Mouse (Mus musculus): Measurements from ENCODE around the gene Srsf1. TPM values are rescaled to one million over a fixed set of nuclear protein-coding genes. Genes with fewer than 3 reads are reported as not detected.

The Srsf1 gene
- polyA plus RNA-seq, 1 experiment from 2014 or later, result 185 TPM

GRCm38 (mm10) chr11:88073343-88073875 lies 26.2 kb downstream of the Srsf1 start:
- 68% methylated on average over 14 of the region's 14 CpGs for WGBS
- Histone ChIP-seq H3K36me3 (ENCODE audit: control insufficient read depth, insufficient read depth) (peaks cover 23% of the 10 kb centered on the region), H3K4me1 (ENCODE audit: control insufficient read depth, insufficient read depth, low read length) (peaks cover 32% of the 10 kb centered on the region)

GRCm38 (mm10) chr11:88075701-88076100 lies 28.5 kb downstream of the Srsf1 start:
- WGBS, result 81% methylated on average over 1 of the region's 1 CpGs
- Histone ChIP-seq H3K9me3 (replicated peaks; ENCODE audit: control insufficient read depth, low read length) (no peaks in the 10 kb centered on the region), H3K4me1 (ENCODE audit: control insufficient read depth, insufficient read depth, low read length) (peaks cover 23% of the 10 kb centered on the region), H3K4me3 (ENCODE audit: low read length) (no peak overlapping the region), H3K36me3 (ENCODE audit: control insufficient read depth, insufficient read depth) (peaks cover 43% of the 10 kb centered on the region), H3K27ac (ENCODE audit: low read length) (no peak overlapping the region), H3K9ac (ENCODE audit: low read length) (no peak overlapping the region), H3K27me3 (ENCODE audit: control insufficient read depth, insufficient read depth, low read length) (no peaks in the 10 kb centered on the region), H3K4me2 (ENCODE audit: low read depth, low read length) (no peak overlapping the region)
- ATAC-seq (replicated peaks; ENCODE audit: extremely low read depth, insufficient read depth, low FRiP score), result no peak

More at GRCm38 (mm10) chr11:88073343-88073875, 26.2 kb downstream of the Srsf1 start:
- no peak overlapping the region for H3K4me3 ChIP-seq (ENCODE audit: low read length)
- H3K9me3 ChIP-seq (replicated peaks; ENCODE audit: control insufficient read depth, low read length), result no peaks in the 10 kb centered on the region
- H3K27me3 ChIP-seq (ENCODE audit: control insufficient read depth, insufficient read depth, low read length), result no peaks in the 10 kb centered on the region
- ATAC-seq (replicated peaks; ENCODE audit: extremely low read depth, insufficient read depth, low FRiP score), result no peak
- H3K4me2 ChIP-seq (ENCODE audit: low read depth, low read length), result no peak overlapping the region
- no peak overlapping the region for H3K27ac ChIP-seq (ENCODE audit: low read length)
- H3K9ac ChIP-seq (ENCODE audit: low read length), result no peak overlapping the region

GRCm38 (mm10) chr11:88076394-88076793 lies 29.2 kb downstream of the Srsf1 start:
- peaks cover 16% of the 10 kb centered on the region for H3K4me1 ChIP-seq (ENCODE audit: control insufficient read depth, insufficient read depth, low read length)
- ATAC-seq (replicated peaks; ENCODE audit: extremely low read depth, insufficient read depth, low FRiP score), result no peak
- 44% methylated on average over 1 of the region's 1 CpGs for WGBS
- no peaks in the 10 kb centered on the region for H3K9me3 ChIP-seq (replicated peaks; ENCODE audit: control insufficient read depth, low read length)
- H3K9ac ChIP-seq (ENCODE audit: low read length), result no peak overlapping the region
- H3K27ac ChIP-seq (ENCODE audit: low read length), result no peak overlapping the region
- H3K4me3 ChIP-seq (ENCODE audit: low read length), result no peak overlapping the region
- peaks cover 50% of the 10 kb centered on the region for H3K36me3 ChIP-seq (ENCODE audit: control insufficient read depth, insufficient read depth)
- no peak overlapping the region for H3K4me2 ChIP-seq (ENCODE audit: low read depth, low read length)
- no peaks in the 10 kb centered on the region for H3K27me3 ChIP-seq (ENCODE audit: control insufficient read depth, insufficient read depth, low read length)

GRCm38 (mm10) chr11:88083699-88084098 lies 36.5 kb downstream of the Srsf1 start:
- WGBS, result 63% methylated on average over 6 of the region's 6 CpGs
- Histone ChIP-seq H3K4me2 (ENCODE audit: low read depth, low read length) (no peak overlapping the region), H3K4me1 (ENCODE audit: control insufficient read depth, insufficient read depth, low read length) (peaks cover 11% of the 10 kb centered on the region; the same call in 1 of the 2 replicates), H3K27ac (ENCODE audit: low read length) (no peak overlapping the region), H3K9me3 (replicated peaks; ENCODE audit: control insufficient read depth, low read length) (no peaks in the 10 kb centered on the region), H3K4me3 (ENCODE audit: low read length) (no peak overlapping the region), H3K27me3 (ENCODE audit: control insufficient read depth, insufficient read depth, low read length) (no peaks in the 10 kb centered on the region), H3K36me3 (ENCODE audit: control insufficient read depth, insufficient read depth) (peaks cover 37% of the 10 kb centered on the region), H3K9ac (ENCODE audit: low read length) (no peak overlapping the region)
- no peak for ATAC-seq (replicated peaks; ENCODE audit: extremely low read depth, insufficient read depth, low FRiP score)

- peak overlapping the region; percentile 72 for H3K9ac ChIP-seq (ENCODE audit: low read length)
- WGBS, result 5% methylated on average over 25 of the region's 25 CpGs
- peak overlapping the region; percentile 77 for H3K4me2 ChIP-seq (ENCODE audit: low read depth, low read length)
- peaks cover 11% of the 10 kb centered on the region; the same call in 1 of the 2 replicates for H3K4me1 ChIP-seq (ENCODE audit: control insufficient read depth, insufficient read depth, low read length)
- peaks cover 10% of the 10 kb centered on the region for H3K36me3 ChIP-seq (ENCODE audit: control insufficient read depth, insufficient read depth)
- no peaks in the 10 kb centered on the region for H3K27me3 ChIP-seq (ENCODE audit: control insufficient read depth, insufficient read depth, low read length)
- H3K27ac ChIP-seq (ENCODE audit: low read length), result peak overlapping the region; percentile 77
- H3K9me3 ChIP-seq (replicated peaks; ENCODE audit: control insufficient read depth, low read length), result no peaks in the 10 kb centered on the region
- ATAC-seq (replicated peaks; ENCODE audit: extremely low read depth, insufficient read depth, low FRiP score), result peak; percentile 96
- H3K4me3 ChIP-seq (ENCODE audit: low read length), result peak overlapping the region; percentile 49
These were observed 39.8 kb downstream of the Srsf1 start for GRCm38 (mm10) chr11:88086737-88087627.

GRCm38 (mm10) chr11:88089150-88089549 lies 42.0 kb downstream of the Srsf1 start:
- H3K4me1 ChIP-seq (ENCODE audit: control insufficient read depth, insufficient read depth, low read length), result peaks cover 11% of the 10 kb centered on the region; the same call in 1 of the 2 replicates
- H3K4me3 ChIP-seq (ENCODE audit: low read length), result no peak overlapping the region
- H3K36me3 ChIP-seq (ENCODE audit: control insufficient read depth, insufficient read depth), result no peaks in the 10 kb centered on the region
- no peak overlapping the region for H3K27ac ChIP-seq (ENCODE audit: low read length)
- H3K27me3 ChIP-seq (ENCODE audit: control insufficient read depth, insufficient read depth, low read length), result no peaks in the 10 kb centered on the region
- WGBS, result 48% methylated on average over 5 of the region's 5 CpGs
- H3K9me3 ChIP-seq (replicated peaks; ENCODE audit: control insufficient read depth, low read length), result no peaks in the 10 kb centered on the region
- no peak overlapping the region for H3K4me2 ChIP-seq (ENCODE audit: low read depth, low read length)
- no peak for ATAC-seq (replicated peaks; ENCODE audit: extremely low read depth, insufficient read depth, low FRiP score)
- no peak overlapping the region for H3K9ac ChIP-seq (ENCODE audit: low read length)

GRCm38 (mm10) chr11:88090293-88090692 lies 43.1 kb downstream of the Srsf1 start:
- H3K9ac ChIP-seq (ENCODE audit: low read length), result no peak overlapping the region
- 76% methylated on average over 5 of the region's 5 CpGs for WGBS

GRCm38 (mm10) chr11:88091949-88092348 lies 44.8 kb downstream of the Srsf1 start:
- Histone ChIP-seq H3K4me1 (ENCODE audit: control insufficient read depth, insufficient read depth, low read length) (peaks cover 6% of the 10 kb centered on the region; the same call in 1 of the 2 replicates), H3K4me3 (ENCODE audit: low read length) (no peak overlapping the region), H3K36me3 (ENCODE audit: control insufficient read depth, insufficient read depth) (no peaks in the 10 kb centered on the region), H3K4me2 (ENCODE audit: low read depth, low read length) (no peak overlapping the region), H3K9ac (ENCODE audit: low read length) (no peak overlapping the region), H3K27ac (ENCODE audit: low read length) (no peak overlapping the region), H3K27me3 (ENCODE audit: control insufficient read depth, insufficient read depth, low read length) (no peaks in the 10 kb centered on the region), H3K9me3 (replicated peaks; ENCODE audit: control insufficient read depth, low read length) (no peaks in the 10 kb centered on the region)
- WGBS, result 33% methylated on average over 1 of the region's 1 CpGs
- ATAC-seq (replicated peaks; ENCODE audit: extremely low read depth, insufficient read depth, low FRiP score), result no peak

More at GRCm38 (mm10) chr11:88090293-88090692, 43.1 kb downstream of the Srsf1 start:
- H3K4me3 ChIP-seq (ENCODE audit: low read length), result no peak overlapping the region
- no peaks in the 10 kb centered on the region for H3K36me3 ChIP-seq (ENCODE audit: control insufficient read depth, insufficient read depth)
- H3K27ac ChIP-seq (ENCODE audit: low read length), result no peak overlapping the region
- peaks cover 11% of the 10 kb centered on the region; the same call in 1 of the 2 replicates for H3K4me1 ChIP-seq (ENCODE audit: control insufficient read depth, insufficient read depth, low read length)
- H3K27me3 ChIP-seq (ENCODE audit: control insufficient read depth, insufficient read depth, low read length), result no peaks in the 10 kb centered on the region
- H3K4me2 ChIP-seq (ENCODE audit: low read depth, low read length), result no peak overlapping the region
- ATAC-seq (replicated peaks; ENCODE audit: extremely low read depth, insufficient read depth, low FRiP score), result no peak
- no peaks in the 10 kb centered on the region for H3K9me3 ChIP-seq (replicated peaks; ENCODE audit: control insufficient read depth, low read length)

- WGBS, result 15% methylated on average over 4 of the region's 4 CpGs
- H3K9ac ChIP-seq (ENCODE audit: low read length), result no peak overlapping the region; the same call in 1 of the 2 replicates
- peak overlapping the region; percentile 88; the same call in 1 of the 2 replicates for H3K4me2 ChIP-seq (ENCODE audit: low read depth, low read length)
- H3K27ac ChIP-seq (ENCODE audit: low read length), result no peak overlapping the region
- peaks cover 28% of the 10 kb centered on the region for H3K4me1 ChIP-seq (ENCODE audit: control insufficient read depth, insufficient read depth, low read length)
- no peak for ATAC-seq (replicated peaks; ENCODE audit: extremely low read depth, insufficient read depth, low FRiP score)
- no peaks in the 10 kb centered on the region for H3K9me3 ChIP-seq (replicated peaks; ENCODE audit: control insufficient read depth, low read length)
- H3K4me3 ChIP-seq (ENCODE audit: low read length), result no peak overlapping the region
- no peaks in the 10 kb centered on the region for H3K36me3 ChIP-seq (ENCODE audit: control insufficient read depth, insufficient read depth)
- H3K27me3 ChIP-seq (ENCODE audit: control insufficient read depth, insufficient read depth, low read length), result no peaks in the 10 kb centered on the region
These were observed 50.0 kb downstream of the Srsf1 start for GRCm38 (mm10) chr11:88097173-88097572.

Measured in heart, embryonic 16.5 days (tissue).